Mouse (Mus musculus): ENCODE measurements at regions not wholly inside any gene's neighbourhood (a gene's known extent, or its start where the extent isn't known, plus 50 kb on each side); places are given as distances from the start of the nearest gene placed in this dataset.

DNA sequence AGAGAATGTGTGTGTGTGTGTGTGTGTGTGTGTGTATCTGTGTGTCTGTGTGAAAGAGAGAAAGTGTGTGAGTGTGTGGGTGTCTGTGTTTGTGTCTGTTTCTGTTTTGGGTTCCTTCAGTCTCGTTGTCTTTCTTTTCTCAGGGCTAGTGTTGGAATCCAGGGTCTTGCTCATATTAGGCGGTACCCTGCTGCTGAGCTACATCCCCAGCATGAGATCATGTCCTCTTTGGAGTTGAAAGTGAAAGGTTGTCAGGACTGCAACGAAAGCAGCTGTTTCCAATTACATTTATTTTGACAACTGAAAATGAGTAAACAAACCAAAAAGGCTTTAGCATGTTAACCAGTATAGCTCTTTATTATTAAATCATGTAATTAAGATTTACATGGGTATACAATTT, 58.3 kb upstream of the Pnpt1 start:
- Histone ChIP-seq H3K27me3 (ENCODE audit: control insufficient read depth in 1 of 2, insufficient read depth in 2 of 2, low read length in 2 of 2) (peaks cover 1 to 2% of the 10 kb centered on the region in 2 experiments; a peak in 1 of 4 replicates), H3K9me3 (replicated peaks; ENCODE audit: insufficient read depth, low read length) (no peaks in the 10 kb centered on the region), H3K9ac (ENCODE audit: control insufficient read depth, low read depth, low read length, poor library complexity, severe bottlenecking) (no peak overlapping the region), H3K27ac (ENCODE audit: control insufficient read depth, low read depth, low read length) (no peak overlapping the region), H3K79me2 (ENCODE audit: control insufficient read depth, insufficient read depth, low read length, poor library complexity) (no peaks in the 10 kb centered on the region), H3K4me1 (ENCODE audit: control insufficient read depth in 1 of 2, insufficient read depth in 2 of 2, low read length in 2 of 2) (no peaks in the 10 kb centered on the region), H3K4me3 (ENCODE audit: control insufficient read depth in 1 of 2, insufficient read depth in 1 of 2, low read depth in 2 of 2, low read length in 2 of 2) (no peak overlapping the region), H3K36me3 (ENCODE audit: control insufficient read depth in 1 of 2, insufficient read depth in 2 of 2, low read length in 2 of 2) (no peaks in the 10 kb centered on the region)
- TF ChIP-seq TCF12 (IDR thresholded peaks at IDR 0.05; ENCODE audit: low read depth, low read length) (no peak), GABPA (IDR thresholded peaks at IDR 0.05; ENCODE audit: low read depth, low read length) (no peak), MXI1 (IDR thresholded peaks at IDR 0.05; ENCODE audit: low read depth, low read length) (no peak), KAT2A (conservative IDR thresholded peaks at IDR 0.05; ENCODE audit: low read depth, low read length) (no peak), GATA1 (IDR thresholded peaks at IDR 0.05; ENCODE audit: low read depth, low read length) (no peak), USF2 (IDR thresholded peaks at IDR 0.05; ENCODE audit: borderline replicate concordance in 1 of 2, insufficient read depth in 1 of 2, low read depth in 1 of 2, low read length in 2 of 2) (no peak), RAD21 (IDR thresholded peaks at IDR 0.05; ENCODE audit: low read depth, low read length) (no peak), MYB (IDR thresholded peaks at IDR 0.05; ENCODE audit: low read depth, low read length) (no peak), UBTF (IDR thresholded peaks at IDR 0.05; ENCODE audit: borderline replicate concordance, insufficient read depth, low read depth, low read length) (no peak), CHD2 (IDR thresholded peaks at IDR 0.05; ENCODE audit: low read length) (no peak), TBP (IDR thresholded peaks at IDR 0.05; ENCODE audit: low read depth, low read length) (no peak)
- no peak for DNase-seq (ENCODE audit: low read depth, low spot score)
